Mouse (Mus musculus) cerebellum, postnatal 25 days (tissue): ENCODE measurements around the gene Olfr536.
A peak's percentile ranks its signal among the peaks of the same experiment; 100 is the strongest.
"Not testable (repeated sequence)": the region's sequence is repeated elsewhere in the genome, so short reads cannot be mapped to it uniquely, and the experiment has no call there.

Experiments
- DNase-seq, 2 experiments: peaks; one replicate each; pipeline ENCODE4 v3.0.0; 2021; ENCODE audit warnings: mixed read lengths in 2 of 2

Olfr536 gene

DNA sequence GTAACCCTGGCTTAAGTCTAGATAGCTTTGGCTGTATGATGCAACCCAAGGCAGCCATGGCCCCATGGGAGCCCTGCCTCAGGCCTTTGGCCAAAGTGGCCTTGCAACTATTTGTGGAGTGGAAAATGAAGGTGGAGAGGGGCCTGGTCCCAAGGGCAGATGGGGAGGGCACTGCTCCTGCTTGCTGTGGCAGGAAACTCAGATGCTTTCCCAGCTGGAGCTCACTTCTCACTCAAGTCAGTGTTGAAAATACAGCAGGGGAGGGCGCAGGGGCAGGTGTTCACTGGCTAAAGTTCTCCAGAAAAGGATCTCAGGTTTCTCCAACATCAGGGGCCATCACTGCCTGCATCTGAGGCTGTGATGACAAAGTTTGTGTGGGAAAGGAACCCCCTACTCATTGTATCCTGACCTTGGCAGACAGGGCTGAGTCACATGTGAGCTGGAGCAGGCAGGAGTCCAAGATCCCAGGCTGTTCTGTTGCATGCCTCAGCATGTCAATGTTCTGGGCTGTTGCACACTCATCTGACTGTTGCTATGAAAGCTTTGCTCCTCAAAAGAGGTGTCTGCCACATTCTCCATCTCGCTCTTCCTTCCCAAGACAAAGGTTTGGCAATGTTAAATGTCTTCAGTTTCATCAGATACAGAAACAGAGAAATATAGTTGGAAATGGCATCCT lies at the start of gene Olfr536:
Gene Olfr536 (minus strand): TSS at position 51 of the 676 bp plus-strand sequence.
- peak in 1 of 2 experiments; percentile 4 for DNase-seq

DNA sequence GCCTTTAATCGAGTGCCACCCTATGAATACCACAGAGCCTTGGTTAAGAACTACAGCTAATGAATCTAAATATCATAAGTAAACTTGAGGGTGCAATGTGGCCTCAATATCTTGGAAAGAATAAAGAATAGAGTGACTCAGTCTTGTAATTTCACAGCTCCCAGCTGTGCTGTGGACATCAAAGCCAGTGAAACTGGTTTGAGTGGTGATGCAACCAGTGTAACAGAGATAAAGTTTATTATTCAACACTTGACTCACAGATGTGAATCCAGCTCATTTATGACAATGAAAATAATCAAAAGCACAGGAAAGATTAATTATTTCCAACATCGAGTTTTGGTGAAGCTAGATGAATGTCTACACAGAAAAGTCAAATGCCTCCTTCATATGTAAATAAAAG lies 32.5 kb upstream of the Olfr536 start:
- DNase-seq = no peak

DNA sequence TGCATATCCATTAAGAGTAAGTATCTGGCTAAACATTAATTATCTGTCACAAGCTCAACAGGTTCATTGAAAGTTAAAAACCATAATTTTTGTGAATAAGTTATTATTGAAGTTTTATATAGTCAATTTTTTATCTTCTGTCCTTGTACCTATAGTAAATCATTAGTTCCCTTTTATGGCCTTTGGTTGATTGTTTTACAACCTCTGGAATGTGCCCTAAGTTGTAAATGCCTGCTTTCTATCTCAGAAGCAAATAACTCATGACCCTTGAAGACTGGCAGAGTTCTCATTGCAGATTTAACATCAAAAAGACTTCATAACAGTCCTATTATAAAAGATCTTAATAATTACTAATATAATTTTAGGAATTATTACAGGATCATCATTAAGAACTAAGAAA lies 12.5 kb downstream of the Olfr536 start:
- no peak for DNase-seq

DNA sequence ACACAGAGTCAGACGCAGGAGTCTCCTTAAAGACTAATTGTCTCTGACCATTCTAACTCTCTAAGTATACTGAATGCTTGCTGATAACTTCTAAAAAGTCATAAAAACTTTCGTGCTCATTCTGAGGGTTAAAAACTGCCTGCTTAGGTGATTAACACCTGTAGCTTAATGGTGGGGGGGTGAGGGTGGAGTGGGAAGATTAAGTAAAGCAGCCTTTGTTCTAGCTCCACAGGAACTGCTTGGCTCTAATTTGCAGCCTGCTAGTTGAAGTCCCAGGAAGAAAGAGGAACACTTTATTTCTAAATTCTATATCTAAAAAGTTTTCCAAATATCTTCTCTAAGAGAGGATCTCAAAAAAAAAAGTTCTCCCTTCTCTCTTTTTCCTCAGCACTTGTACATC lies 13.0 kb downstream of the Olfr536 start:
- no peak for DNase-seq

DNA sequence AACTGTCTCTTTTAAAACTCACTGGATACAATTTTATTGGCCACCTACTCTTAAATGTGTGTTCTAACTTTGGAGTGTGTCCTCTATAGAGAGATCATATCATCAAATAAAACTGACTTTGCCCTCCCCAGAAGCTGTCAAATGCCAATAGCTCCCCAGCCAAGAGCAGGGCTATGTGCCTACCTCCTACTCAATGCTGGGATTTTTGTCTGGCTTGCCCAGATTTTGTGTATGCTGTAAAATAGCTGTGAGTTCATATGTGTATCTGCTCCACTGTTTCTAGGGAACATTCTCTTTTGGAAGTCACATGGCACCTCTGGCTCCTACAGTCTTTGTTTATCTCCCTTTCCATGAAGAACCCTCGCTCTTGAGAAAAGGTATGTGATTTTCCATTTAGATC lies 18.2 kb downstream of the Olfr536 start:
- DNase-seq = no peak

DNA sequence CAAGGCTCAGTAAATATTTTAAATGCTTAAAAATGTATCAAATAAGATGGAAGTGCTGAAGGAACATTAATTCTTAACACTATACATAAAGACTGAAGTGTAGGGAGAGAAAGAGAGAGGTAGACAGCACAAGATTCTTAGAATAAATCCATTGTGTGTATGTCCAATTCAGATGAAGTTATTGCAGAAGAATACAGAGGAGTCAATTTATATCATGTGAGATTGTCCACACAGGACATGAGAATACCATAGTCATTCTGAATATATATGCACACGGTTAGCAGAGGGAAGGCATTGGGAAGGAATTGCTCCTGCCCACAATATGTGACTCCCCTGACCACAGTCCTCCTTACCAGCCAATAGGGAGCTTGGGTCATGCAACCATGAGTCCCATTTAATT lies 23.3 kb downstream of the Olfr536 start, which contains the start of gene Olfr535:
Gene Olfr535 (plus strand): TSS at position 301 of the 400 bp plus-strand sequence.
- no peak for DNase-seq

DNA sequence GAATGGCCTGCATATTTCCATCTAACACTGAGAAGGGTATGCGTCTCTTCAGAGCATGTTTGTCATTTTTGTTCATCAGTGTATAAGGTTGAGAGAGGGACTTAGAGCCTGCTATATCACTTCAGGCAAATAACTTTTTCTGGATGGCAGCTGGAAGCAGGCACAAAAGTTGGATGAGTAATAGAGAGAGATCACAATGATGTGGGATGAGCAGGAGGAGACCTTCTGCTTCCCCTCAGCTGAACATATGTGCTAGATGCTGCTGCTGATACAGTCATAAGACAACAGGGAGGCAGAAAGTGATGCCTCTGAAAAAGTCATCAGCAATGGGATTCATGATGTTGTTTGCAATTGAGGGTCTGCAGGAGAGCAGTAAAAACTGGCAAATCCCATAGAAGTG lies 28.5 kb downstream of the Olfr536 start:
- DNase-seq = no peak

DNA sequence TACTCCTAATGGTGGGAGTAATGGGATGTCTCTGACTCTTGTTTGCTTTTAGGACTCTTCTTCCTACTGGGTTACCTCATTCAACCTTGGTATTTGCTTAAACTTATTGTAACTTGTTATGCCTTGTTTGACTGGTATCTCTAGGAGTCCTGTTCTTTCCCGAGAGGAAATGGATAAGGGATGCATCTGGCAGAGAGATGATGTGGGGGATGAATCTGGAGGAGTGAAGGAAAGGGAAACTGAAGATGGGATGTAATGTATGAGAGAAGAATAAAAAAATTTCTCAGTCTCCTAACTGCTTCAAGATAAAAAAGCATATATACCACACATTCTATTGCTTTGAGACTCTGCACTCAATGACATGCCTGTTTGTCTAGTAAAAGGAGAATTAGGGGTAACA lies 29.3 kb downstream of the Olfr536 start:
- DNase-seq = no peak

DNA sequence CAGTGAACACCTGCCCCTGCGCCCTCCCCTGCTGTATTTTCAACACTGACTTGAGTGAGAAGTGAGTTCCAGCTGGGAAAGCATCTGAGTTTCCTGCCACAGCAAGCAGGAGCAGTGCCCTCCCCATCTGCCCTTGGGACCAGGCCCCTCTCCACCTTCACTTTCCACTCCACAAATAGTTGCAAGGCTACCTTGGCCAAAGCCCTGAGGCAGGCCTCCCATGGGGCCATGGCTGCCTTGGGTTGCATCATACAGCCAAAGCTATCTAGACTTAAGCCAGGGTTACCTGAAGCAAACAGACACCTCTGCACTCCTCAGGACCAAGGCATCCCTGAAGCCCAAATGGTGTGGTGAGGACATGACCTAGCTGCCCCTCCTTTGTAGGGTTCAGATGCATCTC lies 44.1 kb downstream of the Olfr536 start, which contains the start of gene Olfr533:
Gene Olfr533 (plus strand): TSS at position 301 of the 400 bp plus-strand sequence.
- DNase-seq = not testable (repeated sequence)
